Mouse (Mus musculus): ENCODE measurements around the gene Xpr1.
"Not testable (repeated sequence)": the region's sequence is repeated elsewhere in the genome, so short reads cannot be mapped to it uniquely, and the experiment has no call there.

Gene Xpr1

DNA sequence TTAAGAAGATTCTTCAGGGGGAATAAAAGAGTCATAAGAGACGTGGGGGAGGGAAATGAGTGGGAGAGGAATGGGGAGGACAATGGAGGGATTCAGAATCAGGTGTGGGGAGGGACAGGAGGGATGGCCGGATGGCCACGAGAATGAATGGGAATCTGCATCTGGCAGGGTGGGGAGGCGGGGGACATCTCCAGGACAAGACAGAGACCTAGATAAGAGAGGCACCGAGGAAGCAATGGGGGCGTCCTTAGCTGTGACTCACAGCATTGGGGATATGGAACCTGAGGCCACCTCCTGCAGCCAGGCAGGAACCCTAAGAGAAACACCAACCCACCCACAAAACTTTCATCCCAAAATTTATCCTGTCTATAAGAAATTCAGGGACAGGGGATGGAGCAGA, 81.3 kb downstream of the Xpr1 start:
- no peak for DNase-seq (ENCODE audit: low read depth, low spot score)

DNA sequence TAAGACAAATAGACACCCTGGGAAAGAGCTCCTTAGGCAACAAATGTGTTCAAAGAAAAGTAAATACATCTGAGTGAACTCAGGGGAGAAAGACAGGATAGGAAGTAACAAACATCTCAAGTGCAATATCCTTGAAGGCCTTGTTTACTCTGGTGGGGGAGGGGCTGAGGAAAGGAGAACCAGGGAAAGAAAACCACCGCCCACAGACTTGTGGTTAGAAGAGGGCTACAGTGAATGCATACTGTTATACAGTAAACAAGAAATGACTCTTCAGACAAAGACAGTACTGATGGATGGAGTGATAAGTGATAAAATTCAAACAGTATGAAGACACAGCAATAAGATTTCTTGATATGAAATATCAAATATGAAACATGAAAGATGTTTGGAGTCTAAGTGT, 95.0 kb downstream of the Xpr1 start:
- DNase-seq (ENCODE audit: low read depth, low spot score), result no peak

DNA sequence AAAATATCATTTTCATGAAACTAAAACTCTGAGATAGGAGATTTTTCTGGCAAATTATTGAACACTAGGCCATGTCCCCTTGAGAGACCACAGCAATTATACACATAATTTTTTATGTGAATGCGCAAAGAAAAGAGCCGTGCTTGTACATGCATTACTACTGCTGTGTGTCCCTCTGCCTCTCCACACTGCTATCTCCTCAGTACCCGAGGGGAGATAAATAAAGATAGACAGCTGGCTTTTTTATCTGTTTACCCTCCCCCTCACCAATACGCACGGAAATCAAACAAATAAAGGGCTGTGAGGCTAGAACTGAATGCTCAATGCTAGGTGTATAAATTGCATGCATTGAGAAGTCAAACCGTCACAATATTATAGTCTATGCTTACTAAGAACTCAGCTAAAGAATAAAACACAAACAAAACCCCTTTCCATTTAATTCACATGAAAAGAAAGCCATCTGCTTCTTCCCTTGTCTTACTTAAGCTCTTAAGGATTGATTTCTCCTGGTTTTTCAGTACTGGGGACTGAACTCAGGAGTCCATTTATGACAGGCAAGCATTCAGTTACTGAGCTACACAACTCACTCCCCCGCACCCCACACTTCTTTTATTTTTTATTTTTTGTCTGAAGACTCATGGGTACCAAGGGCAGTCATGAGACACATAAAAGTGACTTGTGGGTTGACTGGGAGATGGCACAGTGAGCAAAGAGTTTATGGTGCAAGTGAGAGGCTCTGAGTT, 97.0 kb downstream of the Xpr1 start:
- no peak for DNase-seq (ENCODE audit: low read depth, low spot score)

- DNase-seq (ENCODE audit: low read depth, low spot score), result no peak
Measured at GRCm38 (mm10) chr1:155319513-155319912, 97.7 kb downstream of the Xpr1 start.

DNA sequence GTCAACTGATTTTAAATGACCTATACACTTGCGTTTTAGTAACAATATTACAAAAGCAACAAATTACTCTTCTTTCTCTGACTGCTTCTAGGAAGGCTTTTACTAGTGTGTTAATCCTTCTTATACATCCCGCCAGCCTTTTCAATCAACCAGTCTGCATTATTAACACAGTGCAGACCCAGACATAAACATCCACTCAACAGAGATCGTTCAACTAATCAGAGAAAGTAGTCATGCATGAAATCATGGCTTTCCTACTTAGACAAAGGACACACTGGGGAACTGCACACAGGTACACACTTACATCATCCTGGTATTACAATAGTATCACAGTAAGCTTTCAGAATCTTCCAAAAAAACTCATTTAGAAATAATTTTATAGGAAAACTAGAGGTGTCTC, 105.5 kb downstream of the Xpr1 start:
- DNase-seq (ENCODE audit: low read depth, low spot score), result no peak

- no peak for DNase-seq (ENCODE audit: low read depth, low spot score)
Measured at GRCm38 (mm10) chr1:155306879-155307278, 110.3 kb downstream of the Xpr1 start.

DNA sequence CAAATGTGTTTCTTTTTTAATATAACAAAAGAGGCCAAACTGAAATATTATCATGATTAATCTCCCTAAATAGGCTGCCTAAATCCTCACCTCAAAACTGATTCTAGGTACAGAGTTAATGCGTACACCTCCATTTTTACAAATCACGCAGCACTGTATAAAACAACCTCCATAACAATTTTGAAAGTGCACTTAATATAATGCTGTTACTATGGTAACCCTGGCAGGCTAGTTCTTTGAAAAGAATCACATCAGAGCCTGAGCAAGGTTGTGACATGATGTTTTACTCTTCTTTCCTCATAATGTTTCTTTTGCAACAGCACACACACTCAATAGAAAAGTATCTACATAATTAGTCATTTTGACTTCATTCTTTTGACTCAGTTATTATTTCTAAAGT, 113.8 kb downstream of the Xpr1 start:
- no peak for DNase-seq (ENCODE audit: low read depth, low spot score)

GRCm38 (mm10) chr1:155297615-155298014, 119.6 kb downstream of the Xpr1 start:
- DNase-seq (ENCODE audit: low read depth, low spot score), result no peak

DNA sequence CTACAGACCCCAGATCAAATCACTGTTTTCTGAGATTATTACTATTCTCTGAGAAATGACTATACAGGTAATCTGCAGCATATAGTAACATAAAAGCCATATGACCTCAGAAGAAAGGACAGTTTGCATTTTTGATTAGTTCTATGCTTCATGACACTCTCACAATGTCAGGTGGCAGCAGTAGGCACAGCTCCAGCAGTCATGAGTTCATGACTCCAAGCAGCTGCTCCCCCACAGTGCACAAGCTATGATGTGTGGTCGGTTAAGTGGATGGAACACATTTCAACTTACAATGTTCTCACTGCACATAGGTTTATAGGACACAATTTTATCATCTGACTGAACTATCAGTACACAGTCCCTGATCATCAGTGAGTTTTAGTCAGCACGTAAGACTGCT, 120.0 kb downstream of the Xpr1 start:
- DNase-seq (ENCODE audit: low read depth, low spot score), result no peak

- peak; percentile 60 for DNase-seq (ENCODE audit: low read depth, low spot score)
Measured at GRCm38 (mm10) chr1:155293446-155293845, 123.8 kb downstream of the Xpr1 start.

DNA sequence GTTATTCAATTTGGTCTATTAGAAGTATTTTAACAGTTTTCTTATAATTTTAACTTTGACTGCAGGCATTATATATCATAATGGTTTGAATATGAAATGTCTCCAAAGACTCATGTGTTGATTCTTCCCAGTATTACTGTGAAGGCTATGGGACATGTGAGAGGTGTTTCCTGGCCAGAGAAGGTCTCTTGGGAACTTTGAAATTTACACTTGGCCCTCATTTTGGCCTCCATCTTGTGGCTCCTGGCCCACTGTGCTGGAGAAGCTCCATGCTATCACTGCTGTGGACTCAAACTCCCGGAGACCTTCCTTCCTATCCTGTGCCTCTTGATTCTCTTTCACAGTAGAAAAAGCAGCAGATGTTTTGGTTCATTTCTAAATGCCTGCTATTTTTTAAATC, 127.8 kb downstream of the Xpr1 start:
- DNase-seq (ENCODE audit: low read depth, low spot score), result no peak

GRCm38 (mm10) chr1:155288033-155288432, 129.2 kb downstream of the Xpr1 start:
- DNase-seq (ENCODE audit: low read depth, low spot score), result no peak

GRCm38 (mm10) chr1:155283808-155284207, 133.4 kb downstream of the Xpr1 start:
- no peak for DNase-seq (ENCODE audit: low read depth, low spot score)

DNA sequence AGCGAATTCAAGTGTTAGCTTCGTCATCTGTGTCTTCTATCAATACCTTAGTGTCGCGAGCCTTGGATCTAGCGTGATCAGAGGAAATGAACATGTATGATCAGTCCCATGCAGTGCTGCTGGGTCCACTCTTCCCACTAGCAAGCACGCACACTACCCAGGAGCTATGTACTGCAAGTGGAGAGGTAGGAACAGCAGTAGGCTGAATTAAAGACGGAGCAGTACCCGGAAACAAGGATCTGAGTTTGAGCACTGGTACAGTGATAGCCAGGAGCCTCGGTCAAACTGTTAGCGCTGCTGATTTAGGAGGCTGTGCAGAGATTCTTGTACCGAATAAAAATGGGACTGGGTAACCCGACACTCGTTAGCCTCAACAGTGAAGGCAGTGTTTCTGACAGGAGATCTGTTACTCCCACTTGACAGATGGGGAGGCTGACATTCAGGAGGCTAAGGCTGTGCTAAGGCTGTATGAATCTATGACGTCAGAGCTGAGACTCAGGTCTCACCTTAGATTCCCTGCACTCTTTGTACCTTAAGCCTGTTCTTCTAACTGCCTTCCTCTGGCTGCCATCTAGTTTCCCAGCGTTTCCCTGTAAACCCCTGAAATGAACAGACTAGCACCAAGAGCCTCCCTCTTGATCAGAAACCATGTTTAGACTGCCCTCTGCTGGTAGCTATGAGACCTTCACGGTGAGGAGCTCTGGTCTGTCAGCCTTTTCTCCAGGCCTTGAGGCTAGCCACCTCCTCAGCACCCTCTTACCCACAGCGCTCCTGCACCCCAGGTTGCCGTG, 136.0 kb downstream of the Xpr1 start:
- DNase-seq (ENCODE audit: low read depth, low spot score), result peak; percentile 39

DNA sequence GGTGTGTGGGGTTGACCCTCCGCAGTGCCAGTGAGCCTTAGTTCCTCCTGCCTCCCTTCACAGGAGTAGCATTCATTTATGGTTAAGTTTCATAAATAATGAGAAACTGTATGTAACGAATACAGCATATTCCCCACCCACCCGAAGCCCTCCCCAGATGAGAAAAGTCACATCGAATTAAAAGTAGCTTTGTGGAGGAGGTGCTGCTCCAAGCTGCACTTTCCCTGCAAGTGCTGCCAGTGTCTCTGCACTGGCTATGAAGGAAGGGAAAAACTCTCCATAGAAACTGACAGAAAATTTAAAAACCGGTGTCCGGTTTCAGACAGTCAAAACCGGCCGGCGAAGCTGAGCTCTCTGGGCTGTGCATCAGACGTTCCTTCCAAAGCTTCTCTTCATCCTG, 136.9 kb downstream of the Xpr1 start:
- DNase-seq (ENCODE audit: low read depth, low spot score), result no peak

GRCm38 (mm10) chr1:155276381-155277033, 140.7 kb downstream of the Xpr1 start:
- no peak for DNase-seq (ENCODE audit: low read depth, low spot score)

DNA sequence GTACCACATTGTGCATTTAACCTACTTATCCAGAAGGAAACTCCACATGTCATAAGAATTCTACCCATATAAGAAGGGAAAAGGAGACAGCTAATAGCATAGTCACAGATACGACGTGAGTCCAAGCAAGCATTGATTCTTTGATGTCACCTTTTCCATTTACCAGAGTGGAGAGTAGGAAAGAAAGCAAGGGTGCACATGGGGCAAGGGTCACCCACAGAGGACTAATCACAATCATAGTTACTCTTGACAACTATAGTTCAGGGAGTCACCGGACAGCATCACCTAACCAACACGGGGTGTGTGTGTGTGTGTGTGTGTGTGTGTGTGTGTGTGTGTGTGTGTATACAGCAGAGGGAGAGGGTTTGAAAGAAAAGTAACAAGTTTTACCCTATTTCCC, 141.4 kb downstream of the Xpr1 start:
- no peak for DNase-seq (ENCODE audit: low read depth, low spot score)

DNA sequence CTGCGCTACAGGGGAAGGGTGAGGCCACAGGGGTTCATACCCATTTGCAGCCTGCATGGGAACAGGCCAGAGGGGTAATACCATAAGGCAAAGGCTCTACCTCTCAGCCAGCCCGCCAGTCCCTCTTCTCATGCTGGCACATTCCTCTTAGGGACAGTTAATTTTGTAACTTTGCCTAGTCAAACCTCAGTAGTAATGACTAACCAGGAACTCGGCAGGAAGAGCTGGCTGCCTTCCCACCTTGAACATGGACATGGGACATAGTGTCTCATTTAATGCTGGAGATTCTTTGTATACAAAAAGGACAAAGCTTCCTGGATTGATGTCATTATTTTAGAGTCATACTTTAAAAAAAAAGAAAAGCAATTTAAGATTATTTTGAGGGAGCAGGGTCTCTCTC, 142.2 kb downstream of the Xpr1 start:
- DNase-seq (ENCODE audit: low read depth, low spot score), result no peak

DNA sequence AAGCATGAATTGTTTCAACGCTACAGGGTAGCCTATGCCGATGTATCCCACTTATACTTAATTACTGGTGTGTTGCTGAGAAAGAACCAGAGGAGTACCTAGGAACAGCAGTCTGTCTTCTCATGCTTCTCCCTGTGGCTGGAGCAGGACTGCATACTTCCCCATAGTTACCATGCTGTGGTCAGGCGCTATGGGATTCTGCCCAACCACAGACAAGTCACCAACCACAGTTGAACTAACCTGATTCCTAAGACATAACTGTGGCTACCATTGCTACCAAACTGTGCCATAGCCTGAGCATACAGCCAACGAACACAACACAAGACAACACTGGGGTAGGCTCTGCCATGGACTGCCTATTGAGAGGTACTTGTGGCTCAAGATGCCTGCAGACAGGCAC, 144.3 kb downstream of the Xpr1 start:
- DNase-seq (ENCODE audit: low read depth, low spot score), result no peak

GRCm38 (mm10) chr1:155262496-155262895, 154.7 kb downstream of the Xpr1 start:
- DNase-seq (ENCODE audit: low read depth, low spot score), result not testable (repeated sequence)

DNA sequence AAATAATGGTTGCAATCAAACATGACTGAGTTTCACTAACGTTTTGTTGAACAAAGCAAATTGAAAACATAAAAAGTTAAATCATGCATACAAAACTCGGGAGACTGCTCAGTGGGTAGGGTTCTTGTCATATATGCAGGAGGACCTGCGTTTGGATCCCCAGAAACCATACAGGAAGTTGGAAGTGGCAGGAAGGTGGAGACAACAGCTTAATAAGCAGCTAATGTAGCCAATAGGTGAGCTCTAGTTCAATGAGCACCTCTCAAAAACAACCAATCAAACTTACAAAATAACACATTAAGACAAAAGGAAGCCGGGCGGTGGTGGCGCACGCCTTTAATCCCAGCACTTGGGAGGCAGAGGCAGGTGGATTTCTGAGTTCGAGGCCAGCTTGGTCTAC, 162.9 kb downstream of the Xpr1 start:
- DNase-seq (ENCODE audit: low read depth, low spot score), result no peak

DNA sequence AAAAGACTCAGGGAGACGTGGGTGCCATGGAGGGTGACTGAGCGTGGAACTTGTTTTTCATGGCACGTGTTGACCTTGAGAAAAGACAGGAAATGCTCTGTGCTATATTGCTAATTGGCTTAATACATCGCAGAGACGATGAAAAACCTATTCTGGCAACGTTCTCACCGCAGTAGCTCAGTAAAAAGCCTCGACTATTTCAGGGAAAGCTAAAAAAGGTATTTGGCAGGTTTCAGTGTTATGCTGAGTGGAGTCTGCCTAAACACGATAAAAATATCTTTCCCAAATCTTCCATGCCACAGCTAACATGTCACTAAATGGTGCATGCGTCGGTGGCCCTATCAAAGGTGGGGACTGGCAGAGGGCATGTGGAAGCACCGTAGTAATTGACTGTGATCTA, 164.1 kb downstream of the Xpr1 start:
- no peak for DNase-seq (ENCODE audit: low read depth, low spot score)

- no peak for DNase-seq (ENCODE audit: low read depth, low spot score)
Measured at GRCm38 (mm10) chr1:155252631-155253121, 164.5 kb downstream of the Xpr1 start.

Data from c-Kit-negative CD71-positive TER-119-positive erythroid progenitor cells, embryonic 14.5 days (primary cell).